Mouse (Mus musculus): Measurements from ENCODE around the gene Colec11.

Gene Colec11

GRCm38 (mm10) chr12:28598526-28598991, 24.6 kb downstream of the Colec11 start:
- no peak for DNase-seq

GRCm38 (mm10) chr12:28598110-28598509, 25.1 kb downstream of the Colec11 start:
- no peak for DNase-seq

- DNase-seq = no peak
Measured at GRCm38 (mm10) chr12:28597699-28598098, 25.5 kb downstream of the Colec11 start.

GRCm38 (mm10) chr12:28596851-28597250, 26.3 kb downstream of the Colec11 start:
- no peak for DNase-seq

- no peak for DNase-seq
Measured at GRCm38 (mm10) chr12:28590428-28590827, 32.7 kb downstream of the Colec11 start.

- peak; percentile 31 to 68 for DNase-seq
Measured at GRCm38 (mm10) chr12:28589090-28589868, 33.9 kb downstream of the Colec11 start.

GRCm38 (mm10) chr12:28587949-28588348, 35.2 kb downstream of the Colec11 start:
- no peak for DNase-seq

GRCm38 (mm10) chr12:28584036-28584435, 39.1 kb downstream of the Colec11 start:
- DNase-seq = no peak

- DNase-seq = no peak
Measured at GRCm38 (mm10) chr12:28582423-28582822, 40.8 kb downstream of the Colec11 start, which contains the start of gene Allc. Allc (minus strand) TSS chr12:28582523.

GRCm38 (mm10) chr12:28579132-28579531, 44.0 kb downstream of the Colec11 start:
- no peak for DNase-seq

GRCm38 (mm10) chr12:28578147-28578546, 45.0 kb downstream of the Colec11 start:
- no peak for DNase-seq

GRCm38 (mm10) chr12:28575366-28576070, 47.7 kb downstream of the Colec11 start:
- DNase-seq = no peak

- no peak for DNase-seq
Measured at GRCm38 (mm10) chr12:28572241-28572640, 50.9 kb downstream of the Colec11 start.

- no peak for DNase-seq
Measured at GRCm38 (mm10) chr12:28552299-28552698, 70.9 kb downstream of the Colec11 start, which contains the start of gene Dcdc2c. Dcdc2c (minus strand) TSS chr12:28552399.

GRCm38 (mm10) chr12:28551775-28552174, 71.4 kb downstream of the Colec11 start:
- DNase-seq = no peak

GRCm38 (mm10) chr12:28548887-28549286, 74.3 kb downstream of the Colec11 start:
- DNase-seq = no peak

Data from spleen, adult 18-20 months (tissue).